Mouse (Mus musculus): Measurements from ENCODE around the gene Fam20a.

Fam20a gene

DNA sequence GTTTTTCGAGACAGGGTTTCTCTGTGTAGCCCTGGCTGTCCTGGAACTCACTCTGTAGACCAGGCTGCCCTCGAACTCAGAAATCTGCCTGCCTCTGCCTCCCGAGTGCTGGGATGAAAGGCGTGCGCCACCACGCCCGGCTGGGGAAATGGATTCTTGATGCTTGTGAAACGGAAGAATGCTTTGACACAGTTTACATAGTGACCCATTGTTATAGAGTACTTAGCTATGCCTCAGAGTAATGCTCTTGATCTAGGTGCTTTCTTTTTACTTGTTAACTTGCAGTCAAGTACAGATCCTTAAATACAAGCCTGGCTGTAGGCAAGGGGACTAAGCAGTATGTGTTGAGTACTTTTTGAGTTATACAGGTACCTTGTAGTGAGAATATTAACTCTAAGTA is 61.6 kb downstream of the Fam20a start:
- in situ Hi-C loops (cut with MseI, MboI) = loop anchor here in 1 of 2 experiments (25.0 kb wide), 1 partner anchor 602 kb away; the partner anchor contains the start of gene Abca6

DNA sequence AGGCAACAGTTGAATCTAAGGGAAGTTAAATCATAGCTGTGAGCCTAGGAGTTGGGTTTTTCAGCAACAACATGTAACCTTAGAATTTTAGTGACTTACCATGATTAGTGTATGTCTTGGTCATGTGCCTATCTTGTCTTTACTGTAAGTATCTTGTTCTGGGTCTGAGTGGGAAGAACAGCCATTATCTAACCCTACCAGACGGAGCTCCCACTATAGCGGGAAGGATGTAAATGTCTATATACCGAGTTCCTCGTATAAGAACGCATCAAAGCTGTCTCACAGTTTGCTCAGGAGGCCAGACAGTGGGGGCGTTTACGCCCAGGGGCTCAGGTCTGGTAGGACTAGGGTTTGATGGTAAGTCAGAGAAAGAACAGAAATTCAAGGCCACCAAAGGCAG is 65.8 kb downstream of the Fam20a start:
- in situ Hi-C loops (cut with MseI, MboI) = loop anchor here in 1 of 2 experiments (25.0 kb wide), 1 partner anchor 606 kb away; the partner anchor contains the start of gene Abca6

DNA sequence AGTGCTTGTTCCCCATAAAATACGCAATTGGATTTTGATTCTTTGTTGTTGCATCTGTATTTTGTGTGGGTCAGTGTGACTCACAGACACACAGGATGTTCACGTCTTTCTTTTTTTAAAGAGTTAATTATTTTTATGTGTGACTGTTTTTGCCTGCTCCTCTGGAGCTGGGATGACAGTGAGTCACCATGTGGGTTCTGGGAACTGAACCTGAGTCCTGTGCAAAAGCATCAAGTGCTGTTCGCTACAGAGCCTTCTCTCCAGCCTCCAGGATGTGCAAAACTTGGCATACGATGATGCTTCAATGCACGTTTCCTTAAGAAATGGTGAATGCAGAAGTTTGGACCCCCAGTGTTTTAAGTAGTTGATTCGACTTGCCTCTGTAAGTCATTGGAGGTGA is 67.5 kb downstream of the Fam20a start:
- in situ Hi-C loops (cut with MseI, MboI) = loop anchor here in 1 of 2 experiments (25.0 kb wide), 1 partner anchor 608 kb away; the partner anchor contains the start of gene Abca6

DNA sequence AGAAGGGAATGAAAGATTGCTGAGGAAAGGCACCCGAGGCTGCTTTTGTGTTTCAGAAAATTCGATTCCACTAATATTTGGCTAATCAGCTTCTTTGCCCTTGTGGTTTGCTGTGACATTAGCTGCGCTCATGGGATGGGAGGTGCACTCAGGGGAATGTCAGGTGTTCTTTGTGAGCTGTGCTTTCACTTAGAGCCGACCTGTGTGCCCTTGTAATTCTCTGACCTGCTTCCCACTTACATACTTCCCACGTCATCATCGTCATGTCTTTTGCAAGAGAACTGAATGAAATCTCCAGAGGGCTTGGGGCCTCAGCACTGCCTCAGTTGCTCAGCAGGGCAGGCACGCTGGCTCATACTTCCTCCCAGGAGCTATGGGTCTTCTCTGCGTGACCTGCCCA is 68.9 kb downstream of the Fam20a start:
- in situ Hi-C loops (cut with MseI, MboI) = loop anchor here in 1 of 2 experiments (25.0 kb wide), 1 partner anchor 609 kb away; the partner anchor contains the start of gene Abca6

DNA sequence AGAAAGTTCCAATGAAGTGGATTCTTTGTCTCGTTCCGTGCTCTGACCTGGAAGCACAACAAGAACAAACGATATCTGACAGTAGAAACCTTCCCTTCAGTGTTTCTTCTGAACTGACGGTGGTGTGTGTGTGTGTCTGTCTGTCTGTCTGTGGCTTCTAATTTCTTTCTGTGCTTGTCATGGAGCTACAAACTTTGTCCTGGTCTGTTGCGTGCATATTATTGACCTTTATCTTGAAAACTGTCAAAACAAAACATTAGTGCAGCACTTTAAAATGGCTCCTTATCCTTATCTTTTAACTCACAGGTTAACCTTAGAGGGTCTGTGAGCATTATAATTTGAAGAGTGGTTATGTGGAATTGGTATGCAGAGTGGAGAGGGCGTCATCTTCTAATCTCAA is 69.6 kb downstream of the Fam20a start:
- in situ Hi-C loops (cut with MseI, MboI) = loop anchor here in 1 of 2 experiments (25.0 kb wide), 1 partner anchor 610 kb away; the partner anchor contains the start of gene Abca6

DNA sequence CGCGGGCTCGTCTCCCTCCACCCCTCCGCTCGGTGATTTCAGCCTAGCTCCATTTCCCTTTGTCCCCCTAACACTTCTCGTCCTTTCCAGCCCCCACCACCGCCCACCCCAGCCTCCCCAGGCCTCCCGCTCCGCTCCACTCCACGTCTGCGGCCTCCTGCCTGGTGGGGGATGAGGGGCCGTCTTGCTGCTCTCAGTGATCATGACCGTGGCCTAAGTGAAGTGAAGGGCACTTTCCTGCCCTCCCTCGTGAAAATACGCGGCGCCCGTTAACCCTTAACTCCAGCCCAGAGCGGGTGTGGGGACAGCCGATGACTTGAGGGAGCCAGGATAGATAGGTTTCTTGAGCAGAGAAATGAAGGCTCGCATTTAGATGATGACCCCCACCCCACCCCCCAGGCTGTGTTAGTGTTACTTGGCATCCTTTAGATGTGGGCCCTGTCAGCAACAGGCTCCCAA is 70.5 kb downstream of the Fam20a start:
- in situ Hi-C loops (cut with MseI, MboI) = loop anchor here in 1 of 2 experiments (25.0 kb wide), 1 partner anchor 611 kb away; the partner anchor contains the start of gene Abca6

DNA sequence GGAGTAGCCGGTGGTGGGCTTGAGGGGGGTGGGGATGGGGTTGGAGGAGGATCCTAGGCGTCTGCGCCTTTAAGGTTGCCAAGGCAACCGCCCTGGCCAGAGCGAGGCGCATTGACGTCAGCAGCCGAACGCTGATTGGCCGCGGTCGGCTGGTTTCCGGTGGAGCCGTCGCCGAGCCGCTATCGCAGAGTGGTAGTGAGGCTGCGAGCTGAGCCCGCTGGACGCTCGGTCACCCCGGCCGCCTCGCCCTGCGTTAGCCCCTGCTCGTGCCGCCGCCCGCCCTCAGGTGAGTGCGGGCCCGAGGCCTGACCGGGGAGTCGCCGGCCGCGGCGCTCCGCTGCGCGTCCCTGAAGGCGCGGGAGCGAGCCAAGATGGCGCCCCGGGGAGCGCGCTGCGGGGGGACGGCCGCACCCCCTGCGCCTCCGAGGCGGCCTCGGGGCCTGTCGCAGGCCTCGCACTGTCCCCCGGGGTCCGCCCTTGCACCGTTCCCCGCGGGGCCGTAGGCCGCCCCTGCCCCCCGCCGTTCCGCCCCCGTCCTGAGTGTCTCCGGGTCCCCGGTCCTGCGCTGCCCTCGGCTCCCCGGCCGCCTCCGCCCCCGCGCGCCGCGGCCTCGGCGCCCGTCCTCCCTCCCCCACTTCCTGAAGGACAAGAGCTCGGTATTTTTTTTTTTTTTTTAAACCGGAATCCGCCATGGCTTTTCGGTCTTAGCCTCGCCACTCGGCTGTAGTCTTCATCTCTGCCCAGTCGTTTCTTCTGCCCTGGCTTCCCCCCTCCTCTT is 71.1 kb downstream of the Fam20a start:
- in situ Hi-C loops (cut with MseI, MboI) = loop anchor here in 1 of 2 experiments (25.0 kb wide), 1 partner anchor 611 kb away; the partner anchor contains the start of gene Abca6

DNA sequence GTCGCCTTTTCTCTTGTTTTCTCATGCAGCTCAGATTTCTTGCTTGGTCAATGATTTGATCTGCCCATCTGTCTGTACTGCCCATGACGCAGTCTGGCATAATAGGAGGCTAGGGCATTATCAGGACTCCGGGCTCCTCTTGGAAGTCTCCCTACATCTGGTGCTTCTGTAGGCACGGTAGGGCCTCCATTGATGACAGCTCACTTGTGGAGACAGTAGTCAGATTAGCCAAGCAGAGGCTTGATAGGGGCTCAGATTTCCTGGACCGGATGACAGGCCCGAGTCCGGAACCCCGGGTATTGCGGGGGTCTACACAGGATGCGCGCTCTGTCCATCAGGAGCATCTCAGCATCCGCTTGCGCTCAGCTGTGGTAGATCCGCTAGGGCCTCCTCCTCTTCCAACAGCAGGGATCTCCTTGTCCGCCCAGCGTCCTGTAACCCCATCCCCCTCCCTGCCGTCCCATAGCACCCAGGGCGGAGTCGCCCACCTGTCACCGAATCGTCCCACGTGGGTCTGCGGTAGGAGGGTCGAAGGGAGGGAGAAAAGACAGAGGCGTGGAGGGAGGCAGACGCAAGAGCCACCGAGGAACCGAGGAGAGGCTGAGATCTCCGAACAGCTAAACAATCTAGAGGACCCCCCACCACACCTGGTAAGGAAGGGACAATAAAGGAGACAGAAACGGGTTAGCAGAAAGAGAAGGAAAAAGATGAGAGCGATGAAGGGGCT is 71.9 kb downstream of the Fam20a start:
- in situ Hi-C loops (cut with MseI, MboI) = loop anchor here in 1 of 2 experiments (25.0 kb wide), 1 partner anchor 612 kb away; the partner anchor contains the start of gene Abca6

DNA sequence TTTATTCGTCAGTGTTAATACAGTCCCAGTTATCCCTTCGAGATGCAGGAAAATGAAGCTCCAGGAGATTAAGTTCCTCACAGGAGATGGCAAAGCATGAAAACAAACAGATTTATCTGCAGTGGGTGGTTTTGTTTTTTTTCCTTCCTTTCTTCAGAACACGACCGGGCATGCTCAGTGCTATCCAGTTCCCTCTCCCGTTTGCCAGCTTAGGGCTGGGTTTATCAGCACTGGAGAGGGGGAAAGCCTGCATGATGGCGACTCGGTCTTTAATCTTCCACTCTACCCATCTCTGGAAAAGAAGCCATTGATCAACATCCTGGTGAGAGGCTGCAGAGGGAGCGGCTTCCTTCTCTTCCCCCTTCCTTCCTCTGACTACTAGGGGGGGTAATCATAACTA is 72.9 kb downstream of the Fam20a start, which contains the start of gene Prkar1a:
Prkar1a (plus strand) TSS at position 200 of the 400 bp plus-strand sequence.
- in situ Hi-C loops (cut with MseI, MboI) = no loop called here

DNA sequence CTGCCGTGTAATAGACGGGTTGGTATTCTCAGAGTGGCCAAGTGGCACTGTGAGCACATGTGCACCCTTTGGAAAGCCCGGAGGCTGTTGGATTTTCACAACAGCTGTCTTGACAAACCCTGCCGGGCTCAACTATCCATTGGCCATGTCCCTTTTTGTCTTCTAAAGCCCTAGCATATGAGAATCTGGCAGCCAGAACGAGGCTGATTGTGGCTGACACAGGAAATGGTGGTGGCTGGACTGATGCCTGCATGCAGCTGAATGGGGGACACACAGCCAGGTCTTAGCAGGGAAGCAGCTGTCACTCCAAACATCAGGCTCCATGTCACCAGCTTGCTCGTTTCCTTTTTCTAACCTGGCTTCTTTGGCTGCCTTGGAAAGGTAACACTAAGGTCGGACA is 73.6 kb downstream of the Fam20a start:
- in situ Hi-C loops (cut with MseI, MboI) = no loop called here

DNA sequence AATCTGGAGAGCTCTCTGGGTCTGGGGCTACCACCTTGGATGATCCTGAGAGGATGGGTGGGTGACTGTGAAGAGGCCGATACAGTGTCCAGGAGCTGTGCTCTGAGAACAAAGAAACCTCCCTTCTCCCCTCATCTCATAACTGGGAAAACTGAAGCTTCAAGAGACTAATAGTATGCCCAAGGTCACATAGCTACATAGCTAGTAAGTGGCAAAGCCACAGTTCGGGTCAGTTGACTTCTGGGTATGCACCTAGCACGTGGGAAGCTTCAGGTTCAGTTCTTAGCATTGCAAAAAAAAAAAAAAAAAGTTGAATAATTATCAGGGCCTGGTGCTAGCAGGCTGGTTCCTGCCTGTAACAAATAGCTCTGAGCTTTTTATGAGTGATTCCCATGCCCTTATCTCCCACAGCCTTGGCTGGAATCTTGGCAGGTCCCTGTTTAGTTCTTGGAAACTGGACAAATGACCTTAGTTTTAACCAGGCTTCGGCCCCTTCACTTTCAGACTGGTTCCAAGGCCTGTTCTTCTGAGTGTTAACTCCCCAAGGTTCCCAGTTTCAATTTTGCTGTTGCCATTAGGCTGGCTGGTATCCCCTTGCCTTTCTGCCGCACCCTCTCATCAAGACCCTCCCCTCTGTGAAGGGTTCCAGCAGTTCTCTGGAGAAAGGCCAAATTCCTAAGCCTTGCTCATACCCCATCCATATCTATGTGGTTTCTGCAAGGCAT is 80.4 kb downstream of the Fam20a start:
- in situ Hi-C loops (cut with MseI, MboI) = no loop called here

DNA sequence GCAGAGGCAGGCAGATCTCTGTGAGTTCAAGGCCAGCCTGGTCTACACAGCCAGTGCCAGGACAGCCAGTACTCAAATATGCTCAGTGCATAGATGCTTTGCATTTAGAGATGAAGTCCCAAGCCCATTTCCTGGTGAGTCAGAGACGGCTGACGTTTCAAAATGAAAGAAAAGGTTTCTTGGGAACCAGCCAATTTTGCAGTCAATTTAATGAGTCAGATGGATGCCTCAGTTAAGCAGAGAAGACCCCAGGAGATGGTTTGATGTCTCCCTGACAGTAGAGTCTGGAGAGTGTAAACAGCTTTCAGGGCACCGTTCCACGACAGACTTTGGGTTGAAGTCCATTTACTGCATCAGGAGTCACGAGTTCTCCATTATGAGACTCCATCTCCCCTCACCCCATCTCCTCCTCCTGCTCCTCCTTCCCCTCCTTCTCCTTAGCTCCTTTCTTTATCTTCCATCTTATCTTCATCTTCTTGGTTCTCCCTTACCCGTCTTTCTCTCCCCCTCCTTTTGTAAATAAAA is 86.1 kb downstream of the Fam20a start:
- in situ Hi-C loops (cut with MseI, MboI) = no loop called here

DNA sequence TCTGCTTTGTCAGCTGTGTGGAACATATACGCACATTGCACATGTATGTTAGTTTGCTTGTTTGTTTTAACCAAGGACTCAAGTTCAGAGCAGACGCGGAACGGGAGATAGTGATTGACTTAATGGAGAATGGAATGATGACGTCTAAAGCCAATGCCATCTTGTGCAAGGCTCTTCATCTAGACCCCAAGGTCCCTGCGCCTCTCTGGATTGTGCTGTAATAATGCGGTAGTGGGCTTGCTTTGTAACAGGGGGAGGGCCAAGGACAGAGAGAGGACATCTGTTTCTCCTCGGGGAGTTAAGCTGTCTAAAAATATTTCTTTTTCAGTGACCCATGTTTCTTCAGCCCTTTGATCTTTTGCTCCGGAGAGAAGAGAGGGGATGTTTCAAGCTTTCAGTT is 87.2 kb downstream of the Fam20a start:
- in situ Hi-C loops (cut with MseI, MboI) = no loop called here

DNA sequence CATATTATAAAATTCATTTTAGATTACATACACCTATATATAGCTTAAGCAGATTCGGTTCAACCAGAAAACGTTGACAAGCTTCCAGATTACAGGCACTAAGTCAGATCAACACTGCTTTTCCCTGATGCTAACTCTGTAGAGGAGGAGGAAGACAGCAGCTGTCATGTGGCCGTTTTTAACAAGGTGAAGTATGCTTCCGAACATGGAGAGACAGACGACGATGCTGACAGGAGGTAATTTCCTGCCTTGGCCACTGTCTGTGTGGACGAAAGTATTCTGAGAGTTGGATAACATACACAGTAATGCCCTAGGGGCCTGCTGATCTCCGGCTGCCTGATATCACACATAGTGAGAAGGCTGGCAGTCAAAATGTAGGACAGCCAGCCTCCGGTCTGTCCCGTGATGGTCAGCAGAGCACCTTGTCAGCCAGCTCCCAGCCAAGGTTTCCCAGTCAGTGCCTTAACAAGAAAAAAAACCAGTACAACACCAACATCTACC is 93.0 kb downstream of the Fam20a start:
- in situ Hi-C loops (cut with MseI, MboI) = no loop called here

DNA sequence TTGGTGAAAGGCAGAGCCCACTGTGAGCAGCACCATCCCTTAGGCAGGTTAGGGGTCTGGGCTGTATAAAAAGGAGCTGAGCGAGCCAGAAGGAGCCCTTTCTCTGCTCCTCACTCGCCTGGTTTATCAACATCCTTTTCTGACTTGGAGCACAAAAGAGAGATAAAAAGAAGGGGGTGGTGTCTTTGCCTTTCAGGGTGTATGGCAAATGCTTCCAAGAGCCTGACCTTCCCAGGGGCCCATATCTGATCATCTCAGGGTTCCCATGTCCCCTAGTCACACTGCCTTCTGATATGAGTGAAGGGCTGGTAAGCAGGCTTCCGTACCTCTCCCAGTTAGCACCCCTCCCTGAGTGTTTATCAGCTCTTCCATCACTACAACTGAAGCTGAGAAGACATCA is 94.0 kb downstream of the Fam20a start:
- in situ Hi-C loops (cut with MseI, MboI) = no loop called here

DNA sequence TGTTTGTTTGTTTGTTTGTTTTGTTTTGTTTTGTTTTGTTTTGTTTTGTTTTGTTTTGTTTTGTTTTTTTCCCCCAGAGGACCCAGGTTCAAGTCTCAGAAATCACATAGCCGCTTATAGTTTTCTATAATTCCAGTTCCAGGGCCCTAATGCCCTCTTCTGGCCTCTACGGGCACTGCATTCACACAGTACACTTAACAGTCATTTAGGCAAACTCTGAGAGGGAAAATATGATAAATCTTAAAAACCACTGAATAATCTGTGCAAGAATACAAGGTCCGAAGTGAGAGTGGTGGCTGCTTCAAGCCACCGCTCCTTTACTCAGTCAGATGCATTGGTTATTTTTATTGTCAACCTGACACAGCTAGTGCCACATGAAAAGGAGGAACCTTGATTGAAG is 94.4 kb downstream of the Fam20a start:
- in situ Hi-C loops (cut with MseI, MboI) = no loop called here

DNA sequence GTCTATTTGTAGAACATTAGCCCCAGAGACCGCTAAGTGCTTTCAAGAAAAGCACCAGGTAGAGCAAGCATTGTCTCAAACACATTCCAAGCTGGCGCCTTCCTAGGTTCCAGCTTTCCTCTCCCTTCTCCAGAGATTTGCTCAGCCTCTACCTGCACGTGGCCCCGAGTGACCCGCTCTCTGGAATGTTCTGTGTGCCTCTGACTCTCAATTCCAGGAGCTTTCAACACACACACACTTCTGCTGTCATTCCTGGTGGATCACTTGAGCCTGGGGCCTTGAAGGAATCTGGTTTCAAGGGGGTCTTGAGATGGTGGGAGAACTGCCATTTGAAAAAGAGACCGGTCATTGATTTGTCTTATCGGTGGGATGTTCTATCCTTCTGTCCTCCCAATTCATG is 98.8 kb downstream of the Fam20a start:
- in situ Hi-C loops (cut with MseI, MboI) = no loop called here

DNA sequence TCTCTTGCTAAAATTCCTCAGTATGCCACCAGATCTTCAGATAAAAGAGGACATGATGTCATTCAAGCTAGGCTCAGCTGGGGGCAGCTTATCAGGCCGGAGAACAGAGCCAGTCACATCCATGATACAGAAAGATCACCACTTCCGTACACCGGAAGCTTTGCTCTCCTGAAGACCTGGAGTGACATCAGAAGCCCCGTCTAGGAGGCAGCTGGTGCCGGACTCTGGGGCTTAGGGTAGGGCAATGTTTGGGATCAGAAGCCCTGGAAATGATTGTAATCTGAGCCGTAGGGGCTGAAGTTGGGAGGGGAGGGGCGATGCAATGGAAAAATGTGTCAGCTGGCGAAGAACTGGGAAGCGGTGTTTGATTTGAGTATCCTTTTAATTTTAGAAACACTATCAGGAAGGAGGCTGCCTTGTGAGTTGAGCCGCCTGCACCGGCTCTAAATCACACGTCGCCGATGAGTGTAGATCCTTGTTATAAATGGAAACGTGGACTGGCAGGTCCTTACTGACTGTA is 99.5 kb downstream of the Fam20a start:
- in situ Hi-C loops (cut with MseI, MboI) = no loop called here

DNA sequence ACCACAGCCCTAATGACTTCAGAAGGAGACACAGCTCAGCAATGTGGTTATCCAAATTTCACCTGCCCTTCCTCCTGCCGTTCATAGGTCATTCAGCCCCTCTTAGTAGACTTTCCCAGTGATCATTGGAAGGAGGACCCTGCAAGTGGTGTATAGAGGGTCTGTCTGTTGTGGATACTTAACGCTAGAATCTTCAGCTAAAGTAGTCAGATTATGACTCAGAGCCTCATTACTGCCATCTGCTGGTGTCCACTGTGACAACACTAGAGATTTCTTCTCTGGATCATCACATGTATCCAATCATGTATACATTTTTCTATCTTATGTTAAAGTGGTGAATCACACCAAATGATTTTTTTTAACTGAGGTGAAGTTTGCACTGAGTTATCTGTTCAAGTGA is 100.9 kb downstream of the Fam20a start:
- in situ Hi-C loops (cut with MseI, MboI) = no loop called here

DNA sequence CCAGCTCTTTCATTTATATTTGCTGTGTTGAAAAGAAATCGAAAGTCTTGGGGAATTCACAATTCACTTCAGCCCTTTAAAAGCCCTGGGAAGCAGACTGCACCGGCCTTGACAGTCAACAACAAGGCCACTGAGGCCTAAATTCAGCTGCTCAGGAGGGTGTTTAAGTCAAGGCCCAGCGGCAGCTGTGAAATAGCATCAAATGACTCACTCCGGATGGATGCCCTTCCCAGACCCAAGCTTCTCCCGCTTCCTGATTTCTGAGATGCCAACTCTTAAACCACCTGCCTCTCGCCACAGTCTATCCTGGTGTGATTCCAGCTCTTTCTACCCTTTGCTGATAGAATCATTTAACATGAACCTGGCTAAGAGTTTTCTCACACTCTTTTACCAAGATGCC is 101.7 kb downstream of the Fam20a start:
- in situ Hi-C loops (cut with MseI, MboI) = no loop called here
